Mouse (Mus musculus) kidney, embryonic 14.5 days (tissue): Measurements from ENCODE around the gene Rhot1. TPM values are rescaled to one million over a fixed set of nuclear protein-coding genes. Genes with fewer than 3 reads are reported as not detected.
"Not testable (repeated sequence)": the region's sequence is repeated elsewhere in the genome, so short reads cannot be mapped to it uniquely, and the experiment has no call there.

Experiments
- ATAC-seq: fragments of 200-750 bp; cut with Nextera tagmentation; 2 replicates; pipeline ENCODE4 v1.8.0; 2017; ENCODE audit warnings: moderate number of reproducible peaks, mild to moderate bottlenecking, moderate TSS enrichment, moderate library complexity; ENCODE audit not compliant: low FRiP score, low TSS enrichment
- H3K27ac ChIP-seq: fragments of 300-500 bp; sonication (generic); 2 replicates; pipeline ENCODE4 v1.5.1; 2014; ENCODE audit warnings: low read depth, mild to moderate bottlenecking, low read length, moderate library complexity, mixed read lengths
- H3K27me3 ChIP-seq: fragments of 300-500 bp; sonication (generic); 2 replicates; pipeline ENCODE4 v1.6.1; 2014; ENCODE audit warnings: mild to moderate bottlenecking, low read length; ENCODE audit not compliant: control insufficient read depth, insufficient read depth
- H3K36me3 ChIP-seq: fragments of 300-500 bp; sonication (generic); 2 replicates; pipeline ENCODE4 v1.6.1; 2014; ENCODE audit warnings: low read length, mixed read lengths; ENCODE audit not compliant: control insufficient read depth, insufficient read depth
- H3K4me1 ChIP-seq: fragments of 300-500 bp; sonication (generic); 2 replicates; pipeline ENCODE4 v1.6.1; 2014; ENCODE audit warnings: low read length, mixed read lengths; ENCODE audit not compliant: control insufficient read depth, insufficient read depth
- H3K4me2 ChIP-seq: fragments of 300-500 bp; sonication (generic); replicated peaks from 2 replicates; pipeline ENCODE4 v1.6.1; 2014; ENCODE audit warnings: low read depth, mild to moderate bottlenecking, low read length
- H3K4me3 ChIP-seq: fragments of 300-500 bp; sonication (generic); 2 replicates; pipeline ENCODE4 v1.5.1; 2014; ENCODE audit warnings: mild to moderate bottlenecking, low read length
- H3K9ac ChIP-seq: fragments of 300-500 bp; sonication (generic); 2 replicates; pipeline ENCODE4 v1.6.1; 2014; ENCODE audit warnings: low read depth, mild to moderate bottlenecking, low read length, moderate library complexity
- H3K9me3 ChIP-seq: fragments of 300-500 bp; sonication (generic); 2 replicates; pipeline ENCODE4 v1.6.1; 2016; ENCODE audit warnings: low read length; ENCODE audit not compliant: control insufficient read depth
- WGBS: fragments of 180-500 bp; shearing (Covaris S2); extraction: QIAGEN DNeasy Blood & Tissue Kit; methylation state at CpG from one replicate; pipeline ENCODE4 v1.1.7; 2014; 5-methylcytosine and 5-hydroxymethylcytosine counted together
- polyA plus RNA-seq: library from polyadenylated mRNA; unstranded; fragments of >200 nt; fragmentation: Nextera tagmentation; extraction: Ambion mirVana; gene quantifications from 2 replicates; pipeline ENCODE4 v1.2.1, GENCODE M21; 2014

The Rhot1 gene
- polyA plus RNA-seq, 1 experiment from 2014 or later: 66.8 TPM

- ATAC-seq, H3K9ac ChIP-seq, H3K4me2 ChIP-seq, H3K4me3 ChIP-seq, H3K4me1 ChIP-seq, H3K27me3 ChIP-seq, H3K36me3 ChIP-seq, H3K27ac ChIP-seq, H3K9me3 ChIP-seq: not testable (repeated sequence)
- 59% methylated on average over 5 of the region's 5 CpGs for WGBS
Measured at GRCm38 (mm10) chr11:80185441-80185976, 23.3 kb upstream of the Rhot1 start.

GRCm38 (mm10) chr11:80190280-80190679 is 18.5 kb upstream of the Rhot1 start:
- ATAC-seq: no peak
- no peaks in the 10 kb centered on the region for H3K27me3 ChIP-seq
- H3K4me2 ChIP-seq: no peak overlapping the region
- no peak overlapping the region for H3K9ac ChIP-seq
- H3K9me3 ChIP-seq: no peaks in the 10 kb centered on the region
- no peak overlapping the region for H3K4me3 ChIP-seq
- WGBS: 53% methylated on average over 4 of the region's 4 CpGs
- 0 out of 2 replicates have a peak, but pooled peaks cover 7% of the 10 kb centered on the region for H3K36me3 ChIP-seq
- no peaks in the 10 kb centered on the region for H3K4me1 ChIP-seq
- no peak overlapping the region for H3K27ac ChIP-seq

- no peaks in the 10 kb centered on the region for H3K27me3 ChIP-seq
- H3K4me2 ChIP-seq: no peak overlapping the region
- no peaks in the 10 kb centered on the region for H3K9me3 ChIP-seq
- H3K36me3 ChIP-seq: 0 out of 2 replicates have a peak, but pooled peaks cover 7% of the 10 kb centered on the region
- H3K27ac ChIP-seq: no peak overlapping the region
- ATAC-seq: no peak
- no peak overlapping the region for H3K9ac ChIP-seq
- WGBS: 69% methylated on average over 4 of the region's 4 CpGs
- no peak overlapping the region for H3K4me3 ChIP-seq
- no peaks in the 10 kb centered on the region for H3K4me1 ChIP-seq
Measured at GRCm38 (mm10) chr11:80193827-80194226, 15.0 kb upstream of the Rhot1 start.

GRCm38 (mm10) chr11:80196351-80196750 is 12.5 kb upstream of the Rhot1 start:
- WGBS: 85% methylated on average over 7 of the region's 7 CpGs
- Histone ChIP-seq H3K9ac (no peak overlapping the region), H3K27me3 (no peaks in the 10 kb centered on the region), H3K4me3 (no peak overlapping the region), H3K9me3 (no peaks in the 10 kb centered on the region), H3K27ac (no peak overlapping the region), H3K36me3 (0 out of 2 replicates have a peak, but pooled peaks cover 7% of the 10 kb centered on the region), H3K4me2 (no peak overlapping the region), H3K4me1 (no peaks in the 10 kb centered on the region)
- ATAC-seq: no peak

- Histone ChIP-seq H3K36me3 (0 out of 2 replicates have a peak, but pooled peaks cover 4% of the 10 kb centered on the region), H3K4me3 (no peak overlapping the region), H3K4me2 (no peak overlapping the region), H3K27me3 (no peaks in the 10 kb centered on the region), H3K27ac (no peak overlapping the region), H3K9me3 (no peaks in the 10 kb centered on the region), H3K4me1 (no peaks in the 10 kb centered on the region), H3K9ac (no peak overlapping the region)
- 88% methylated on average over 3 of the region's 3 CpGs for WGBS
- ATAC-seq: no peak
Measured at GRCm38 (mm10) chr11:80199316-80199715, 9.5 kb upstream of the Rhot1 start.

- Histone ChIP-seq H3K36me3 (no peaks in the 10 kb centered on the region), H3K4me2 (no peak overlapping the region), H3K9ac (no peak overlapping the region), H3K4me3 (no peak overlapping the region), H3K27me3 (no peaks in the 10 kb centered on the region), H3K9me3 (no peaks in the 10 kb centered on the region), H3K27ac (no peak overlapping the region), H3K4me1 (no peaks in the 10 kb centered on the region)
- WGBS: 96% methylated on average over 2 of the region's 2 CpGs
- ATAC-seq: no peak
Measured at GRCm38 (mm10) chr11:80199773-80200172, 9.0 kb upstream of the Rhot1 start.

GRCm38 (mm10) chr11:80200326-80200725 is 8.5 kb upstream of the Rhot1 start:
- Histone ChIP-seq H3K36me3 (no peaks in the 10 kb centered on the region), H3K9me3 (no peaks in the 10 kb centered on the region), H3K9ac (no peak overlapping the region), H3K4me2 (no peak overlapping the region), H3K27ac (no peak overlapping the region), H3K27me3 (no peaks in the 10 kb centered on the region), H3K4me1 (no peaks in the 10 kb centered on the region), H3K4me3 (no peak overlapping the region)
- WGBS: 75% methylated on average over 1 of the region's 1 CpGs
- ATAC-seq: no peak

GRCm38 (mm10) chr11:80202296-80202695 is 6.5 kb upstream of the Rhot1 start:
- 64% methylated on average over 6 of the region's 6 CpGs for WGBS

GRCm38 (mm10) chr11:80204037-80204436 is 4.8 kb upstream of the Rhot1 start:
- Histone ChIP-seq H3K4me2 (no peak overlapping the region), H3K4me3 (no peak overlapping the region), H3K27me3 (no peaks in the 10 kb centered on the region), H3K9ac (no peak overlapping the region), H3K4me1 (no peaks in the 10 kb centered on the region), H3K27ac (no peak overlapping the region), H3K36me3 (no peaks in the 10 kb centered on the region), H3K9me3 (no peaks in the 10 kb centered on the region)
- WGBS: 63% methylated on average over 3 of the region's 3 CpGs
- no peak for ATAC-seq

More at GRCm38 (mm10) chr11:80202296-80202695, 6.5 kb upstream of the Rhot1 start:
- no peak overlapping the region for H3K4me2 ChIP-seq
- H3K27me3 ChIP-seq: no peaks in the 10 kb centered on the region
- H3K4me1 ChIP-seq: no peaks in the 10 kb centered on the region
- no peak overlapping the region for H3K27ac ChIP-seq
- H3K9ac ChIP-seq: no peak overlapping the region
- no peak overlapping the region for H3K4me3 ChIP-seq
- ATAC-seq: no peak
- H3K36me3 ChIP-seq: no peaks in the 10 kb centered on the region
- H3K9me3 ChIP-seq: no peaks in the 10 kb centered on the region
